Mouse (Mus musculus) limb, embryonic 13.5 days (tissue): ENCODE measurements at regions not wholly inside any gene's neighbourhood (a gene's known extent, or its start where the extent isn't known, plus 50 kb on each side); places are given as distances from the start of the nearest gene placed in this dataset.

Source experiments
- ATAC-seq: fragments of 200-750 bp; cut with Nextera tagmentation; 2 replicates; pipeline ENCODE4 v1.8.0; 2017; ENCODE audit warnings: low read depth, moderate number of reproducible peaks, moderate TSS enrichment; ENCODE audit not compliant: low FRiP score
- H3K27ac ChIP-seq: fragments of 300-500 bp; sonication (generic); 2 replicates; pipeline ENCODE4 v1.5.1; 2015; ENCODE audit warnings: inconsistent platforms, mild to moderate bottlenecking, moderate library complexity
- H3K27me3 ChIP-seq: fragments of 300-500 bp; sonication (generic); 2 replicates; pipeline ENCODE4 v1.6.1; 2015; ENCODE audit warnings: mild to moderate bottlenecking, inconsistent platforms
- H3K36me3 ChIP-seq: fragments of 300-500 bp; sonication (generic); 2 replicates; pipeline ENCODE4 v1.6.1; 2015; ENCODE audit warnings: inconsistent platforms, mild to moderate bottlenecking, moderate library complexity
- H3K4me1 ChIP-seq: fragments of 300-500 bp; sonication (generic); 2 replicates; pipeline ENCODE4 v1.6.1; 2015; ENCODE audit warnings: inconsistent platforms
- H3K4me2 ChIP-seq: fragments of 300-500 bp; sonication (generic); replicated peaks from 2 replicates; pipeline ENCODE4 v1.6.1; 2015; ENCODE audit warnings: inconsistent platforms, mild to moderate bottlenecking, moderate library complexity
- H3K4me3 ChIP-seq: fragments of 300-500 bp; sonication (generic); 2 replicates; pipeline ENCODE4 v1.5.1; 2015; ENCODE audit warnings: moderate library complexity, mild to moderate bottlenecking, inconsistent platforms
- H3K9ac ChIP-seq: fragments of 300-500 bp; sonication (generic); 2 replicates; pipeline ENCODE4 v1.6.1; 2015; ENCODE audit warnings: mild to moderate bottlenecking, inconsistent platforms
- H3K9me3 ChIP-seq: fragments of 300-500 bp; sonication (generic); 2 replicates; pipeline ENCODE4 v1.6.1; 2016; ENCODE audit warnings: inconsistent platforms
- WGBS: fragments of 180-500 bp; shearing (Covaris S2); methylation state at CpG from one replicate; pipeline ENCODE4 v1.1.7; 2015; 5-methylcytosine and 5-hydroxymethylcytosine counted together

DNA sequence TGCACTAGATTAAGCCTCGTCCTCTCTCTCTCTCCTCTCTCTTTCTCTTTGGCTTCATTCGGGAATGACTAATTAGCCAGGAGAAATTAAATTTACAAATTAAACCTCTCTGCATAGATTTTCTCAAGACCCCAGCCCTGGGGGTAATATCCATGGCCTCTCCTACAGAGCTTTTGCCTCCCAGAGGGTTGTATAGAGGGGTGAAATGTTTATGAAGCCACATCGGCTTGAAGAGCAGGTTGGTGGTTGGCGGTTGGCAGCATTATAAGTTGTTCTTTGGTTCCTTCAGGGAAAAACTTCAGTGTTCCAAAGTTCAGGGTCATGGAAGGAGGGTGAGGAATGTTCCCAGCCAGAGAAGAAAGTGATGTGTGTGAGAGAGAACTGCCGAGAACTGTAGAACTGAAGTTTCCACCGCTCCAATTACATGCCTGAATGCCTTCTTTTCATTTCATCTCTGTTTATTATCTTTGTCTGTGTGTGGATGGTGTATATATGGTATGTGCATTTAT, 97.4 kb upstream of the Adgrf1 start:
- Histone ChIP-seq H3K36me3 (no peaks in the 10 kb centered on the region), H3K9ac (no peak overlapping the region), H3K27me3 (no peaks in the 10 kb centered on the region), H3K9me3 (no peaks in the 10 kb centered on the region), H3K27ac (no peak overlapping the region), H3K4me2 (no peak overlapping the region), H3K4me1 (no peaks in the 10 kb centered on the region), H3K4me3 (no peak overlapping the region)
- 70% methylated on average over 6 of the region's 6 CpGs for WGBS
- no peak for ATAC-seq

- H3K9me3 ChIP-seq: no peaks in the 10 kb centered on the region
- H3K4me2 ChIP-seq: no peak overlapping the region
- H3K4me3 ChIP-seq: no peak overlapping the region
- H3K4me1 ChIP-seq: no peaks in the 10 kb centered on the region
- no peaks in the 10 kb centered on the region for H3K36me3 ChIP-seq
- H3K27ac ChIP-seq: no peak overlapping the region
- no peak overlapping the region for H3K9ac ChIP-seq
- no peak for ATAC-seq
- H3K27me3 ChIP-seq: no peaks in the 10 kb centered on the region
- 83% methylated on average over 1 of the region's 1 CpGs for WGBS
Measured at GRCm38 (mm10) chr17:43174860-43175259, 95.3 kb upstream of the Adgrf1 start.

DNA sequence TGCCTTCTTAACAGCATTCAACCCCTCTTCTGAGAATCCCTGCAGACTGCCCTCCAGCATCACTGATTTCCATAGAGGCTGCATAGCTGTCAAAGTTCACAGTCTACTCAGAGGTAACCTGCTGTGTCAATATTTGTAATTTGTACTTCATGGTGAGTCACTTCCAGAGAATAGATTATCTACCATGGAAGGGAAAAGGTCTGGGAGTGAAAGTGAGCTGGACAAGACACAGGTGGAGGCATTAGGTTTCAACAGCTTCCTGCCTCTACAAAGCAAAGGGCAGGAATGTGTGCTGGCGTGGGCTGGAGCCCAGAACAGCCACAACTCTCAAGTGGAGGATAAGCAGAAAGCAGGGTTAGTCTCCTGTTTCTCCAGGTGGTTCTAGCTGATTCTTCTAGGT, 92.9 kb upstream of the Adgrf1 start:
- Histone ChIP-seq H3K4me1 (no peaks in the 10 kb centered on the region), H3K9me3 (no peaks in the 10 kb centered on the region), H3K9ac (no peak overlapping the region), H3K27ac (no peak overlapping the region), H3K4me2 (no peak overlapping the region), H3K36me3 (no peaks in the 10 kb centered on the region), H3K27me3 (no peaks in the 10 kb centered on the region), H3K4me3 (no peak overlapping the region)
- ATAC-seq: no peak
- 27% methylated on average over 1 of the region's 1 CpGs for WGBS

DNA sequence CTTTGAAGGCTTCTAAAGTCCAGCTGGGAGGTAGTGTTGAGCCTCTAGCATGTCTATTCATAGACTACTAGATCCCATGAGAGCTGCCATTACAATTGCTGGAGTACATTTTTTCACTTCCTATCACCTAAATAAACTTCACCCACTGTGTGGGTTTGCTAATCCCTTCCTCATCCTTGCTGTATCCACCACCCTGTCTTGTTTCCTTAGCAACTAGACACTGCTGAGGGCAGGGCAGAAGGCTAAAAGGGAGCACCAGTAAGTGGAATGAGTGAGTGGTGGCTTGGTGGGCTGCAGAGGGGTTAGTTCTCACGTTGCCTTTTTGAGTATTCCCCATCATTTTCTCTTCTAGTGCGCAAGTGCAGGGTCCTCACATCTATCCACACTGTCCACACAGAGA, 80.1 kb upstream of the Adgrf1 start:
- WGBS: 66% methylated on average over 2 of the region's 2 CpGs

DNA sequence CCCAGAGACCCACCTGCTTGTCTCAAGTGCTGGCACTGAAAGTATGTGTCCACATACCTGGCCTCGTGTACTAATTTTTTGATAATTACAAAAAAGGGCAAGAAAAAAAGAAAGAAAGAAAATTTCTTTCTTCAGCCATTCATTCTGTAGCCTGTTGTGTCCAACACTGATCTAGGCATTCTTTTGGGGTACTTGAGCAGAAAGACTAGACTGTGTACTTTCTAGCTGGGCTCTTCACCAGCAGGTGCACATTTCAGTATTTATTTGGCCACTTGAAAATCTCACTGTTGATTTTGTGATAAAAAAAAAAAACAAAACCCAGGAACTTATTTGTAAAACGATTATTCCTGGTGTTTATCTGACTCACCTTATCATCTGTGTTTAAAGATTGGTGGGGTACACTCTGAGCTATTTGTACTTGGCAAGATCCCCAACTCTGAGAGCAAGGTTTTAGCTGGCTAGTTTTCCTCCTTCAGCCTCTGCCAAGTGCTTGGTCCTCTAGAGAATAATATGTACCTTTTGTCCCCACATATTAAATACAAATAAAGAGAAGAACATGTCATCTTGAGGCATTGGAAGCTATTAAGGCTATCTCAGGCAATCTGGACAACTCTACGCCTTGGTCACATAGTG, 79.2 kb upstream of the Adgrf1 start:
- H3K36me3 ChIP-seq: no peaks in the 10 kb centered on the region
- H3K9ac ChIP-seq: no peak overlapping the region
- no peak overlapping the region for H3K4me3 ChIP-seq
- H3K27me3 ChIP-seq: no peaks in the 10 kb centered on the region
- H3K4me2 ChIP-seq: no peak overlapping the region
- no peak overlapping the region for H3K27ac ChIP-seq
- H3K4me1 ChIP-seq: no peaks in the 10 kb centered on the region
- ATAC-seq: no peak
- H3K9me3 ChIP-seq: no peaks in the 10 kb centered on the region
- 82% methylated on average over 3 of the region's 3 CpGs for WGBS

More for the DNA sequence above, 80.1 kb upstream of the Adgrf1 start:
- no peak overlapping the region for H3K4me2 ChIP-seq
- H3K9ac ChIP-seq: no peak overlapping the region
- H3K36me3 ChIP-seq: no peaks in the 10 kb centered on the region
- no peaks in the 10 kb centered on the region for H3K27me3 ChIP-seq
- H3K9me3 ChIP-seq: no peaks in the 10 kb centered on the region
- H3K4me1 ChIP-seq: no peaks in the 10 kb centered on the region
- no peak overlapping the region for H3K27ac ChIP-seq
- no peak for ATAC-seq
- no peak overlapping the region for H3K4me3 ChIP-seq

GRCm38 (mm10) chr17:43197232-43197631, 72.9 kb upstream of the Adgrf1 start:
- H3K4me3 ChIP-seq: no peak overlapping the region
- H3K27me3 ChIP-seq: no peaks in the 10 kb centered on the region
- 54% methylated on average over 1 of the region's 1 CpGs for WGBS
- no peaks in the 10 kb centered on the region for H3K36me3 ChIP-seq
- H3K9me3 ChIP-seq: no peaks in the 10 kb centered on the region
- H3K4me2 ChIP-seq: no peak overlapping the region
- H3K27ac ChIP-seq: no peak overlapping the region
- H3K4me1 ChIP-seq: no peaks in the 10 kb centered on the region
- no peak overlapping the region for H3K9ac ChIP-seq
- no peak for ATAC-seq

DNA sequence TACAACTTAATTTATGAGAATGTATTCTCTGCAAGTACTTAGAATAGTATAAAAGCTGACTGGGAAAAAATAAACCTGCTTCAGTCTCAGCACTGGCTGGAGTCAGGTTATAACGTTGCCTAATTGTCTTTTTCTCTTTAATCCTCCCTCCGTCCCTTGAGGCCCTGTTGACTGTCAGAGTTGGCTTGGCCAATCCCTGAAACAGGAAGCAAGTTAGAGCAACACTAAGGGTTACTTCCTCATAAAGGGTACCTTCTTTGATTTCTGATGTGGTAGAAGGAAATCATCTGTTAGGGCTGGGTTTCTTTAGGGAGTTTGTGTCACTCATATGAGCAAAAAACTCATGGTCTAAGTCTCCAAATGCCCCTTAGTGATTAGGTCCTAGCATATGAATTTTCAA, 69.3 kb upstream of the Adgrf1 start:
- H3K4me2 ChIP-seq: no peak overlapping the region
- ATAC-seq: no peak
- 53% methylated on average over 2 of the region's 2 CpGs for WGBS
- H3K27me3 ChIP-seq: no peaks in the 10 kb centered on the region
- H3K9me3 ChIP-seq: no peaks in the 10 kb centered on the region
- H3K27ac ChIP-seq: no peak overlapping the region
- H3K36me3 ChIP-seq: no peaks in the 10 kb centered on the region
- H3K9ac ChIP-seq: no peak overlapping the region
- no peak overlapping the region for H3K4me3 ChIP-seq
- H3K4me1 ChIP-seq: no peaks in the 10 kb centered on the region

DNA sequence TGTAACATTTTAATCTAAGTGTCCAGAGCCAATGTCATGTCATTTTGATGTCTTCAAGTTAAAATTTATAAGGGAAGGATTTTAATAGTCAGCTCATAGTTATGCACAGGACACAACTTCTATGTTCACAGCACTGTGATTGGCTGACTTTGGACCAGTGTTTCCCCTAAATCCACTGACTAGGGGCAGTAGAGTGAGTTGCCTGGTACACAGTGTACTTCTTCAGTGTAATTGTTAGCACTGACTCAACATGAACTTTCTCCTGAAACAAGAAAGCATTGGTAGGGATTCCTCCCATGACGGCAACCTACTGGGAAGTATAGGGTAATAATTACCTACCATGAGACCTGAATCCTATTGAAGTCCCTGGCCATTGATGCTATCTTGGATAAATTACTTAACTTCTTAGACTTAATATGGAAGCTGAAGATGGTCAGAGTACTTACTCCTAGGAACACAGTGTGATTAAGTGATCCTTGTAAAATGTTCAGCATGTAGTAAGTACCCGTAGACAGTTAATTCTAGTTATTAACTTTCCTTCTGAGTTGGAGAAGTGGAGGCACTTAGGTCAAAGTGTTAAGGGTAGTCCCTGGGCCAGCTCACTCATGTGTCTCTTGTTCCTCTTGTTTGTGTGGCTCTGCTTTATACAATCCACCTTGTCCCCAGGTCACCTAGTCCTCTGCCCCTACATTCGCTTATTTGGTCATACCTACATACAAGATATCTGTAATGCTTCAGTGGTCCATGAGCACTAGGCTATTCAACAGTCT, 63.2 kb upstream of the Adgrf1 start:
- Histone ChIP-seq H3K4me2 (no peak overlapping the region), H3K36me3 (no peaks in the 10 kb centered on the region), H3K27me3 (no peaks in the 10 kb centered on the region), H3K27ac (no peak overlapping the region), H3K9me3 (no peaks in the 10 kb centered on the region), H3K9ac (no peak overlapping the region), H3K4me3 (no peak overlapping the region), H3K4me1 (no peaks in the 10 kb centered on the region)
- no peak for ATAC-seq
- WGBS: 91% methylated on average over 3 of the region's 3 CpGs

GRCm38 (mm10) chr17:43209727-43210126, 60.4 kb upstream of the Adgrf1 start:
- Histone ChIP-seq H3K27ac (no peak overlapping the region), H3K4me2 (no peak overlapping the region), H3K4me3 (no peak overlapping the region), H3K9me3 (no peaks in the 10 kb centered on the region), H3K36me3 (no peaks in the 10 kb centered on the region), H3K9ac (no peak overlapping the region), H3K27me3 (no peaks in the 10 kb centered on the region), H3K4me1 (no peaks in the 10 kb centered on the region)
- 81% methylated on average over 1 of the region's 1 CpGs for WGBS
- no peak for ATAC-seq

DNA sequence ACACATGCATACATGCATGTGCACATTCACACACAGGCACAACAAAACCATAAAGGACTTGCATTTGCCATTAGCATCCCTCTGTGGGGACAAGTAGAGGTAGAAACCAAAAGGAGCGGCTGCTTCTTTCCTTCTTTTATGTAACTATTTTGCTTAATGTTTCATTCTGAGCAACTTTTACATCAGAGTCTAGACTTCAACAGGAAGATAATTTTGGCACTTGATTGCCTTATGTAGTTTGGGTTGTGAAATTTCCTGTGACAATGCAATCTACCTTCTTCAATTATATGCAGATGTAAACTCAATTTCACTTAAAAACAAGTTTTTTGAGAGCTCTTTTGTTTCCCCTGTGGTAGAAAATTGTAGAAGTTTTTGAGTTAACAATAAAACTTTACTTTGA, 56.1 kb upstream of the Adgrf1 start:
- Histone ChIP-seq H3K4me1 (no peaks in the 10 kb centered on the region), H3K4me3 (no peak overlapping the region), H3K36me3 (no peaks in the 10 kb centered on the region), H3K9me3 (no peaks in the 10 kb centered on the region), H3K27me3 (no peaks in the 10 kb centered on the region), H3K27ac (no peak overlapping the region), H3K9ac (no peak overlapping the region), H3K4me2 (no peak overlapping the region)
- ATAC-seq: no peak
- WGBS: 92% methylated on average over 1 of the region's 1 CpGs

DNA sequence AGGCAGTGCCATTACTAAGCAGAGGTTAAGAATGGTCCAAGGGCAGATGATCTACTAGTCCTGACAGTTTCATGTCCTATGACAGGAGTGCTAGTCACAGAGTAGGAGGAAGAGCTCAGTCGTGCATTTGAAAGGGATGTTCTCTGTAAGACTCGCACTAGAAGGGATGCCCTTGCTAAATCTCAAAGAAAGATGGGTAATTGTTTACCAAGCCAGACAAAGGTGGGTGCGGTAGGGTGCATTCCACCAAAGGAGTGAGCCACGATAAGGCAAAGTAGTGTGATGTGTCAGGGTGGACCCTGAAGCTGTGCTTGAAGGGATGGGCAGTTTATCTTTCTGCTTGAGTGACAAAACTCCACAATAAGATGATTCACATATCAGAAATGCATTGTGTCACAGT, 50.5 kb upstream of the Adgrf1 start:
- no peaks in the 10 kb centered on the region for H3K4me1 ChIP-seq
- no peak overlapping the region for H3K9ac ChIP-seq
- no peak overlapping the region for H3K4me3 ChIP-seq
- no peak for ATAC-seq
- 76% methylated on average over 4 of the region's 4 CpGs for WGBS
- H3K4me2 ChIP-seq: no peak overlapping the region
- H3K36me3 ChIP-seq: no peaks in the 10 kb centered on the region
- H3K9me3 ChIP-seq: no peaks in the 10 kb centered on the region
- H3K27me3 ChIP-seq: no peaks in the 10 kb centered on the region
- H3K27ac ChIP-seq: no peak overlapping the region
